Mouse (Mus musculus): Measurements from ENCODE around the gene Inka2. TPM values are rescaled to one million over a fixed set of nuclear protein-coding genes. Genes with fewer than 3 reads are reported as not detected.
A peak's percentile ranks its signal among the peaks of the same experiment; 100 is the strongest.

Gene Inka2
- polyA plus RNA-seq, 1 experiment from 2014 or later, result 0.13 TPM

GRCm38 (mm10) chr3:105686394-105687323 is 17.7 kb upstream of the Inka2 start:
- Histone ChIP-seq H3K27me3 (ENCODE audit: insufficient read depth, low read length) (no peaks in the 10 kb centered on the region), H3K9ac (replicated peaks) (peak overlapping the region; percentile 95), H3K4me1 (ENCODE audit: insufficient read depth) (peaks cover 14% of the 10 kb centered on the region), H3K9me3 (ENCODE audit: low read length) (no peaks in the 10 kb centered on the region), H3K4me3 (ENCODE audit: low read depth, low read length) (peak overlapping the region; percentile 93), H3K27ac (ENCODE audit: low read depth) (peak overlapping the region; percentile 91), H3K4me2 (ENCODE audit: low read depth, low read length) (peak overlapping the region; percentile 97), H3K36me3 (replicated peaks; ENCODE audit: insufficient read depth, low read length) (peaks cover 19% of the 10 kb centered on the region)
- DNase-seq (no peak), ATAC-seq (peak; percentile 44)
- TF ChIP-seq CTCF (IDR thresholded peaks at IDR 0.05; ENCODE audit: low read depth) (no peak), EP300 (IDR thresholded peaks at IDR 0.05; ENCODE audit: low read depth) (no peak)
- WGBS (ENCODE audit: insufficient replicate concordance), result 8% methylated on average over 46 of the region's 60 CpGs

- Histone ChIP-seq H3K36me3 (replicated peaks; ENCODE audit: insufficient read depth, low read length) (peaks cover 19% of the 10 kb centered on the region), H3K27ac (ENCODE audit: low read depth) (peak within 1 kb of the TSS; percentile 91), H3K9me3 (ENCODE audit: low read length) (no peaks in the 10 kb centered on the region), H3K4me1 (ENCODE audit: insufficient read depth) (peaks cover 14% of the 10 kb centered on the region), H3K4me2 (ENCODE audit: low read depth, low read length) (peak within 1 kb of the TSS; percentile 97), H3K4me3 (ENCODE audit: low read depth, low read length) (peak within 1 kb of the TSS; percentile 93), H3K9ac (replicated peaks) (peak within 1 kb of the TSS; percentile 95), H3K27me3 (ENCODE audit: insufficient read depth, low read length) (no peaks in the 10 kb centered on the region)
- WGBS (ENCODE audit: insufficient replicate concordance), result 1% methylated on average over 72 of the region's 72 CpGs
- ATAC-seq, result peak; percentile 94
- peak; percentile 96 for TF ChIP-seq EP300 (IDR thresholded peaks at IDR 0.05; ENCODE audit: low read depth)
- TF ChIP-seq CTCF (IDR thresholded peaks at IDR 0.05; ENCODE audit: low read depth), result peak; percentile 88
- peak; percentile 97 for DNase-seq
These were observed 16.9 kb upstream of the Inka2 start, which contains the start of gene Ddx20 for GRCm38 (mm10) chr3:105687324-105688060. Gene Ddx20 (minus strand): TSS chr3:105687574.

- H3K4me1 ChIP-seq (ENCODE audit: insufficient read depth), result peaks cover 14% of the 10 kb centered on the region
- H3K4me2 ChIP-seq (ENCODE audit: low read depth, low read length), result peak overlapping the region; percentile 97
- peaks cover 11% of the 10 kb centered on the region for H3K36me3 ChIP-seq (replicated peaks; ENCODE audit: insufficient read depth, low read length)
- no peak for TF ChIP-seq CTCF (IDR thresholded peaks at IDR 0.05; ENCODE audit: low read depth)
- no peak for TF ChIP-seq EP300 (IDR thresholded peaks at IDR 0.05; ENCODE audit: low read depth)
- H3K9ac ChIP-seq (replicated peaks), result no peak overlapping the region
- H3K9me3 ChIP-seq (ENCODE audit: low read length), result no peaks in the 10 kb centered on the region
- ATAC-seq (no peak), DNase-seq (no peak)
- H3K27ac ChIP-seq (ENCODE audit: low read depth), result no peak overlapping the region; the same call in 1 of the 2 replicates
- 33% methylated on average over 2 of the region's 2 CpGs for WGBS (ENCODE audit: insufficient replicate concordance)
- H3K27me3 ChIP-seq (ENCODE audit: insufficient read depth, low read length), result 0 out of 2 replicates have a peak, but pooled peaks cover 2% of the 10 kb centered on the region
- H3K4me3 ChIP-seq (ENCODE audit: low read depth, low read length), result no peak overlapping the region
These were observed 15.9 kb upstream of the Inka2 start for GRCm38 (mm10) chr3:105688536-105688935.

GRCm38 (mm10) chr3:105693327-105694080 is 10.9 kb upstream of the Inka2 start:
- peaks cover 11% of the 10 kb centered on the region; the same call in 1 of the 2 replicates for H3K27me3 ChIP-seq (ENCODE audit: insufficient read depth, low read length)
- ATAC-seq, result no peak

GRCm38 (mm10) chr3:105695476-105696386 is 8.7 kb upstream of the Inka2 start:
- DNase-seq (peak; percentile 10), ATAC-seq (no peak)
- TF ChIP-seq CTCF (IDR thresholded peaks at IDR 0.05; ENCODE audit: low read depth), result no peak
- no peak for TF ChIP-seq EP300 (IDR thresholded peaks at IDR 0.05; ENCODE audit: low read depth)
- 47% methylated on average over 20 of the region's 20 CpGs for WGBS (ENCODE audit: insufficient replicate concordance)
- H3K4me3 ChIP-seq (ENCODE audit: low read depth, low read length), result no peak overlapping the region
- no peaks in the 10 kb centered on the region for H3K36me3 ChIP-seq (replicated peaks; ENCODE audit: insufficient read depth, low read length)
- H3K27ac ChIP-seq (ENCODE audit: low read depth), result no peak overlapping the region
- H3K4me2 ChIP-seq (ENCODE audit: low read depth, low read length), result no peak overlapping the region
- H3K27me3 ChIP-seq (ENCODE audit: insufficient read depth, low read length), result peaks cover 11% of the 10 kb centered on the region; the same call in 1 of the 2 replicates
- H3K9me3 ChIP-seq (ENCODE audit: low read length), result no peaks in the 10 kb centered on the region
- no peak overlapping the region for H3K9ac ChIP-seq (replicated peaks)
- peaks cover 12% of the 10 kb centered on the region; the same call in 1 of the 2 replicates for H3K4me1 ChIP-seq (ENCODE audit: insufficient read depth)

More at GRCm38 (mm10) chr3:105693327-105694080, 10.9 kb upstream of the Inka2 start:
- Histone ChIP-seq H3K4me3 (ENCODE audit: low read depth, low read length) (no peak overlapping the region), H3K4me1 (ENCODE audit: insufficient read depth) (0 out of 2 replicates have a peak, but pooled peaks cover 7% of the 10 kb centered on the region), H3K9me3 (ENCODE audit: low read length) (no peaks in the 10 kb centered on the region), H3K9ac (replicated peaks) (no peak overlapping the region), H3K27ac (ENCODE audit: low read depth) (no peak overlapping the region), H3K36me3 (replicated peaks; ENCODE audit: insufficient read depth, low read length) (no peaks in the 10 kb centered on the region), H3K4me2 (ENCODE audit: low read depth, low read length) (no peak overlapping the region)
- TF ChIP-seq EP300 (IDR thresholded peaks at IDR 0.05; ENCODE audit: low read depth) (no peak), CTCF (IDR thresholded peaks at IDR 0.05; ENCODE audit: low read depth) (no peak)
- no peak for DNase-seq
- WGBS (ENCODE audit: insufficient replicate concordance), result 65% methylated on average over 14 of the region's 14 CpGs

All from liver, postnatal 0 days (tissue).